Mouse (Mus musculus) embryonic facial prominence, embryonic 15.5 days (tissue): ENCODE results near the gene Ern2. TPM values are rescaled to one million over a fixed set of nuclear protein-coding genes. Genes with fewer than 3 reads are reported as not detected.

ENCODE experiments used
- ATAC-seq: fragments of 200-750 bp; cut with Nextera tagmentation; 2 replicates; pipeline ENCODE4 v1.8.0; 2017; ENCODE audit warnings: low read depth, moderate TSS enrichment; ENCODE audit not compliant: insufficient number of reproducible peaks, low FRiP score, low TSS enrichment
- H3K27ac ChIP-seq: fragments of 300-500 bp; sonication (generic); replicated peaks from 2 replicates; pipeline ENCODE4 v1.5.1; 2015; ENCODE audit warnings: mild to moderate bottlenecking, inconsistent platforms
- H3K27me3 ChIP-seq: fragments of 300-500 bp; sonication (generic); 2 replicates; pipeline ENCODE4 v1.6.1; 2015; ENCODE audit warnings: inconsistent platforms
- H3K36me3 ChIP-seq: fragments of 300-500 bp; sonication (generic); 2 replicates; pipeline ENCODE4 v1.6.1; 2015; ENCODE audit warnings: mild to moderate bottlenecking, inconsistent platforms
- H3K4me1 ChIP-seq: fragments of 300-500 bp; sonication (generic); 2 replicates; pipeline ENCODE4 v1.6.1; 2015; ENCODE audit warnings: inconsistent platforms
- H3K4me2 ChIP-seq: fragments of 300-500 bp; sonication (generic); replicated peaks from 2 replicates; pipeline ENCODE4 v1.6.1; 2015; ENCODE audit warnings: mild to moderate bottlenecking, inconsistent platforms
- H3K4me3 ChIP-seq: fragments of 300-500 bp; sonication (generic); replicated peaks from 2 replicates; pipeline ENCODE4 v1.5.1; 2015; ENCODE audit warnings: mild to moderate bottlenecking, inconsistent platforms
- H3K9ac ChIP-seq: fragments of 300-500 bp; sonication (generic); 2 replicates; pipeline ENCODE4 v1.6.1; 2015; ENCODE audit warnings: inconsistent platforms
- H3K9me3 ChIP-seq: fragments of 300-500 bp; sonication (generic); replicated peaks from 2 replicates; pipeline ENCODE4 v1.6.1; 2016; ENCODE audit warnings: inconsistent platforms
- WGBS: fragments of 180-500 bp; shearing (Covaris S2); methylation state at CpG from one replicate; pipeline ENCODE4 v1.1.7; 2015; 5-methylcytosine and 5-hydroxymethylcytosine counted together
- polyA plus RNA-seq: library from polyadenylated mRNA; unstranded; fragments of >200 nt; fragmentation: Nextera tagmentation; extraction: Ambion mirVana; gene quantifications from 2 replicates; pipeline ENCODE4 v1.2.1, GENCODE M21; 2015

Ern2 gene
- polyA plus RNA-seq, 1 experiment from 2014 or later = not detected

GRCm38 (mm10) chr7:122126946-122127345, 59.1 kb downstream of the Ern2 start:
- Histone ChIP-seq H3K4me1 (no peaks in the 10 kb centered on the region), H3K4me3 (no peak overlapping the region), H3K27ac (no peak overlapping the region), H3K9ac (no peak overlapping the region), H3K36me3 (peaks cover 47% of the 10 kb centered on the region), H3K27me3 (no peaks in the 10 kb centered on the region), H3K9me3 (no peaks in the 10 kb centered on the region), H3K4me2 (no peak overlapping the region)
- ATAC-seq = no peak
- WGBS = 91% methylated on average over 11 of the region's 11 CpGs

- peaks cover 51% of the 10 kb centered on the region for H3K36me3 ChIP-seq
- WGBS = 68% methylated on average over 8 of the region's 8 CpGs
- H3K4me2 ChIP-seq = no peak overlapping the region
- ATAC-seq = no peak
- no peaks in the 10 kb centered on the region for H3K27me3 ChIP-seq
- H3K9ac ChIP-seq = no peak overlapping the region
- no peaks in the 10 kb centered on the region for H3K4me1 ChIP-seq
- H3K27ac ChIP-seq = no peak overlapping the region
- H3K9me3 ChIP-seq = no peaks in the 10 kb centered on the region
- H3K4me3 ChIP-seq = no peak overlapping the region
Observed at GRCm38 (mm10) chr7:122125636-122126035, 60.4 kb downstream of the Ern2 start.

- WGBS = 81% methylated on average over 4 of the region's 4 CpGs
- H3K27ac ChIP-seq = no peak overlapping the region
- no peak overlapping the region for H3K4me2 ChIP-seq
- H3K27me3 ChIP-seq = no peaks in the 10 kb centered on the region
- no peak overlapping the region for H3K4me3 ChIP-seq
- ATAC-seq = no peak
- no peak overlapping the region for H3K9ac ChIP-seq
- H3K9me3 ChIP-seq = no peaks in the 10 kb centered on the region
- H3K4me1 ChIP-seq = no peaks in the 10 kb centered on the region
- peaks cover 62% of the 10 kb centered on the region for H3K36me3 ChIP-seq
Observed at GRCm38 (mm10) chr7:122123518-122123917, 62.5 kb downstream of the Ern2 start.

Other genes with a start within 250 kb of the Ern2 start
- gene Cog7, start 204.5 kb downstream of the Ern2 start, polyA plus RNA-seq = 24.4 and 24.8 TPM in 2 replicates
- 87.9 and 95.4 TPM in 2 replicates for gene Gga2, start 165.0 kb downstream of the Ern2 start, polyA plus RNA-seq
- 61.6 and 63.0 TPM in 2 replicates for gene Ubfd1, start 119.0 kb downstream of the Ern2 start, polyA plus RNA-seq
- 15.2 and 16.1 TPM in 2 replicates for gene Ears2, start 118.9 kb downstream of the Ern2 start, polyA plus RNA-seq
- gene Ndufab1, start 84.3 kb downstream of the Ern2 start, polyA plus RNA-seq = 559 TPM in 2 replicates
- 9.2 and 12.4 TPM in 2 replicates for gene Palb2, start 53.2 kb downstream of the Ern2 start, polyA plus RNA-seq
- gene Dctn5, start 53.2 kb downstream of the Ern2 start, polyA plus RNA-seq = 118 and 126 TPM in 2 replicates
- 87.2 and 87.3 TPM in 2 replicates for gene Plk1, start 26.8 kb downstream of the Ern2 start, polyA plus RNA-seq
- gene Chp2, start 33.3 kb upstream of the Ern2 start, polyA plus RNA-seq = 0.69 and 0.85 TPM in 2 replicates
- gene Prkcb, start 102.5 kb upstream of the Ern2 start, polyA plus RNA-seq = 8.7 and 10.1 TPM in 2 replicates